Mouse (Mus musculus) B cell, adult 67 days (primary cell): Measurements from ENCODE around the gene Myog. TPM values are rescaled to one million over a fixed set of nuclear protein-coding genes. Genes with fewer than 3 reads are reported as not detected.

ENCODE experiments used
- total RNA-seq, 2 experiments: library from RNA; stranded (reverse); gene quantifications; 4 replicates each; pipeline ENCODE4 v1.2.4; 2023

Gene Myog
- total RNA-seq = not detected

DNA sequence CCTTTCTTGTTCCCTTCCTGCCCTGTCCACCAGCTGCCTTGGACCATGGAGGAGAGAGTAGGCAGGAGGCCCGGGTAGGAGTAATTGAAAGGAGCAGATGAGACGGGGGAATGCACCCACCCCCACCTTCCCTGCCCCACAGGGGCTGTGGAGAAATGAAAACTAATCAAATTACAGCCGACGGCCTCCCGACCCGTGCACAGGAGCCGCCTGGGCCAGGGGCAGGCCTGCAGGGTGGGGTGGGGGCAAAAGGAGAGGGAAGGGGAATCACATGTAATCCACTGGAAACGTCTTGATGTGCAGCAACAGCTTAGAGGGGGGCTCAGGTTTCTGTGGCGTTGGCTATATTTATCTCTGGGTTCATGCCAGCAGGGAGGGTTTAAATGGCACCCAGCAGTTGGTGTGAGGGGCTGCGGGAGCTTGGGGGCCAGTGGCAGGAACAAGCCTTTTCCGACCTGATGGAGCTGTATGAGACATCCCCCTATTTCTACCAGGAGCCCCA, at the start of gene Myog:
Gene Myog, plus strand, starts transcription at position 392 of the 502 bp plus-strand sequence.

GRCm38 (mm10) chr1:134332770-134333271, 43.0 kb downstream of the Myog start, which contains the start of gene Ppfia4:
Ppfia4 (minus strand) TSS chr1:134332928.

Other genes starting within 250 kb of the Myog start
- 100 to 1,000 TPM; 238 to 281 TPM for gene Btg2, start 210.9 kb upstream of the Myog start, total RNA-seq
- gene Chit1, start 178.7 kb upstream of the Myog start, total RNA-seq = not detected
- not detected for gene Chil1, start 107.8 kb upstream of the Myog start, total RNA-seq
- not detected for gene Mybph, start 96.5 kb upstream of the Myog start, total RNA-seq
- not detected for gene Adora1, start 54.6 kb upstream of the Myog start, total RNA-seq
- under 1 TPM; 0.52 to 0.71 TPM for gene Ppfia4, start 42.9 kb downstream of the Myog start, total RNA-seq
- gene Tmem183a, start 72.0 kb downstream of the Myog start, total RNA-seq = 10 to 100 TPM; 74.1 to 76.0 TPM
- gene 4933406M09Rik, start 96.0 kb downstream of the Myog start, total RNA-seq = not detected
- 10 to 100 TPM in 1 of 2 experiments, 1 to 10 TPM in 1; 7.0 to 11.1 TPM for gene Cyb5r1, start 115.6 kb downstream of the Myog start, total RNA-seq
- 10 to 100 TPM; 72.1 to 76.9 TPM for gene Adipor1, start 125.4 kb downstream of the Myog start, total RNA-seq
- gene Klhl12, start 165.5 kb downstream of the Myog start, total RNA-seq = 10 to 100 TPM; 34.0 to 42.7 TPM
- 10 to 100 TPM; 23.6 to 26.5 TPM for gene Rabif, start 204.7 kb downstream of the Myog start, total RNA-seq